Mouse (Mus musculus): ENCODE measurements around the gene Slc9a9.

Gene Slc9a9

GRCm38 (mm10) chr9:94732599-94733287 lies 63.0 kb downstream of the Slc9a9 start:
- DNase-seq (ENCODE audit: low read depth) = no peak

DNA sequence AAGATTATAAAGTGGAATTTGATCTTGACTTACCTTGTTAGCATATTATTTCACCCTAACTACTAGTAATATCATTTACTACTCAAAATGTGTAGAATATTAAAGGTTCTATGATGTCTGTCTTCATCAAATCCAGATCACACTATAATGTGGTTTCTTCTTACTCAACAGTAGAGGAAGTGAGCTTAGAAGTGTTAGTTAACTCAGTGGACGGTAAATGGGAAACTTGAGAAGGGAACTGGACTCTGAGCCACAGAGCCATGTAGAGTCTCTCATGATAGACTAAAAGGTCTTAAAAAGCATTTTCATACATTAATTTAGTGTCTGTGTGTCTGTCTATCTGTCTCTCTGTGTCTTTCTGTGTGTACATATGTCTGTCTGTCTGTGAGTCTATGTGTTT lies 64.6 kb downstream of the Slc9a9 start:
- DNase-seq (ENCODE audit: low read depth) = no peak

- no peak for DNase-seq (ENCODE audit: low read depth)
Measured at GRCm38 (mm10) chr9:94737226-94737625, 67.5 kb downstream of the Slc9a9 start.

- peak; percentile 32 for DNase-seq (ENCODE audit: low read depth)
Measured at GRCm38 (mm10) chr9:94738555-94739427, 69.1 kb downstream of the Slc9a9 start.

- no peak for DNase-seq (ENCODE audit: low read depth)
Measured at GRCm38 (mm10) chr9:94740841-94741240, 71.1 kb downstream of the Slc9a9 start.

GRCm38 (mm10) chr9:94743291-94743690 lies 73.6 kb downstream of the Slc9a9 start:
- no peak for DNase-seq (ENCODE audit: low read depth)

DNA sequence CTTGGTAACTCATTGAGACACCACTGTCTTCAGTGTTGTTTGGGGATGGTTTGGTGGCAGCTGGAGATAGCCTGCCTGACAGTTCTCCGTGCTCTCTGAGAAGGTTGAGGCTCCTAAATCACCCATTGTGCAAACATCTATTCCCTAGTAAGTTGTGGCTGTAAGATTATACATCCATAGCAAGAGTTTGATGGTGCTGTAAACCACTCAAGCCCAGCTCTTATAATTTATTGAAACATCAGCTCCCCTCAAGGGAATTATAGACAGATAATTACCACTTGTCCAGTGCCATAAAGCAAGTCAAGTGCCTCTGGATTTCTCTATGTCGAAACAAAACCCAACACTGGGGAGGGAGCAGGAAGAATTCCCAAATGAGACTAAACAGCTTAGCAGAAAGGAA lies 78.8 kb downstream of the Slc9a9 start:
- no peak for DNase-seq (ENCODE audit: low read depth)

DNA sequence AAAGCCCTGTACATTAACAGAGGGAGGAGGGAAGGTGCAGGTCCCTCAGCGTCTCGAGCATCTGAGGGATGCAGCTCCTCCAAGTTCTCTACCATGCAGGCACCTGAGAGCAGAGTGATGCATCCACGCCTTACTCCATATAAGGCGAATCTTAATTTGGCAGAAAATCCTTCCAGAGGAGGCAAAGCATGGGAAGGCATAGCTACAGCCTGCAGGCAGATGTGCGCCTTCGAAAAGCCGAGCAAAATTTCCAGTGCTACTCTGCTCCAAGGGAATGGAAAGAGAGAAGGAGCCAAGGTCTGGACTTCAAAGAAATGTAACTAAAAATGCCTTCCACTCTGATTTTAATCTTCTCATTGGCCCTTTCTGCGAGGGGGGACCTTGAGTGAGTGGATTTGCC lies 80.5 kb downstream of the Slc9a9 start:
- no peak for DNase-seq (ENCODE audit: low read depth)

GRCm38 (mm10) chr9:94750935-94751637 lies 81.4 kb downstream of the Slc9a9 start:
- DNase-seq (ENCODE audit: low read depth) = no peak

- DNase-seq (ENCODE audit: low read depth) = no peak
Measured at GRCm38 (mm10) chr9:94751638-94752021, 81.9 kb downstream of the Slc9a9 start.

- no peak for DNase-seq (ENCODE audit: low read depth)
Measured at GRCm38 (mm10) chr9:94752121-94752520, 82.4 kb downstream of the Slc9a9 start.

DNA sequence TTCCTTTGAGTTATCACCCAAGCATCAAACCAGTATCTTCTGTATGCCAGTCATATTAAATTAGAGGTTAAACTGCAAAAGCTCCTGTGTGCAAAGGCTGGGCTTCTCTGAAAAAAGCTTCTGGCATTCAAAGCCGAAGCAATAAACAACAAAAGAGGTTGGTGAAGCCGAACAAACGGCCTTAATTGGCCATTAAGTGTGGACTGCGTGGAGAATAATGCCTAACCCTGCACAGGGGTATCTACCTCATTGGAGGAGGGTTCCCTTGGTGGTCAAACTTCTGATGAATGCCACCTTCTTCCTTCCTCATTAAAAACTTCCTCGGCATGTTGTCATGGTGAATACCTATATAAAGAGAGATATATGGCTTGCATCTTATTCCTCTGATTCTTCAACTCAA lies 90.2 kb downstream of the Slc9a9 start:
- DNase-seq (ENCODE audit: low read depth) = no peak

DNA sequence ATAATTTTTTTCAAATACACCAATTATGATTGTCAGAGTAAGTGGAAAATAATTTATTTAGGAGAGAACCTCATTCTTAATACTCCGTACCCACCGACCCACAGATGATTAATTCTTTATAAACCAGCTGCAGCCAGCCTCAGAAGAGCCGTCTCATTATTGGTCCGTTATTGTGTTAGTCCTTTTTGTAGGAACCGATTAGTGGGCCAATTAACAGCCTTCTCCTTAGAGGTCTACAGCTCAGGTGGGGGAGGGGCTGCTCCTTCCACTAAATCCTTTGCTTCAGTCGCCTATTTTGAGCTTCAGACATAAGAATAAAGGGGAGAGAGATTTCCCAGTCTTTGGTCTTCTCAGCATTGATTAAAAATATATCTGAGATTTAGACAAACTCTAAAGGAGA lies 98.4 kb downstream of the Slc9a9 start:
- DNase-seq (ENCODE audit: low read depth) = no peak

DNA sequence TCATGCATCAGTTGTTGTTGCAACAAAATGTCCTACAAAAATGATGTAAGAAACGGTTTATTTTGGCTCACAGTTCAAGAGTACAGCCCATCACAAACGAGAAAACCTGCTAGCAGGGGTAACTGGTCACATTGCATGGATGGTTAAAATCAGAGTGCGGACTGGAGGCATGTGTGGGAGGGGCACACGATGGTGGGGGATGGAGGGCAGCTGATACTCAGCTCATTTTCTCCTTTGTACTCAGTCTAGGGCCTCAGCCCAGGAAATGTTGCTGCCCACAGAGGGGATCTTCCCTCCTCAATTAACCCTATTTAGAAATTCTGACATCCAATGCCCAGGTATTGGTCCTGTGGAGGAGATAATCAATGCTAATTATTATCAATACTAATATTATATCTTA lies 98.8 kb downstream of the Slc9a9 start:
- DNase-seq (ENCODE audit: low read depth) = no peak

GRCm38 (mm10) chr9:94773357-94773756 lies 103.6 kb downstream of the Slc9a9 start:
- DNase-seq (ENCODE audit: low read depth) = no peak

GRCm38 (mm10) chr9:94788261-94788660 lies 118.6 kb downstream of the Slc9a9 start:
- DNase-seq (ENCODE audit: low read depth) = no peak

DNA sequence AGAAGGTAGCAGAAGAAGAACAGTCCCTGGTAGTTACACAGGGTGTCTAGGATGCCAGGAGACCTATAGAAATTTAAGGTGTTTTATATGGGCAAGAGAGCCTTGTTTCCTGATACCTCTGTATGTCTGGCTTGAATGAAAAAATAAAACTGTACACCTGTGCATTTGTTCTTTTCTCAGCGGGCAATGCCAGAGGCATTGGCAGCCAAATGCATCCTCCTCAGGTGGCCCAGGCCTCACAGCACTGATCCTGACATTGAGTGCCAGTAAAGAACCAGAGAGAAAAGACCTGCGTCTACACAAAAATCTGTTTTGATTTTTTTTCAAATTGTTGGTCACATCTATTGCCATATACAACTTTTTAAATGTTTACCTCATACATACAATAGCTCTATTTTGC lies 121.3 kb downstream of the Slc9a9 start:
- DNase-seq (ENCODE audit: low read depth) = no peak

DNA sequence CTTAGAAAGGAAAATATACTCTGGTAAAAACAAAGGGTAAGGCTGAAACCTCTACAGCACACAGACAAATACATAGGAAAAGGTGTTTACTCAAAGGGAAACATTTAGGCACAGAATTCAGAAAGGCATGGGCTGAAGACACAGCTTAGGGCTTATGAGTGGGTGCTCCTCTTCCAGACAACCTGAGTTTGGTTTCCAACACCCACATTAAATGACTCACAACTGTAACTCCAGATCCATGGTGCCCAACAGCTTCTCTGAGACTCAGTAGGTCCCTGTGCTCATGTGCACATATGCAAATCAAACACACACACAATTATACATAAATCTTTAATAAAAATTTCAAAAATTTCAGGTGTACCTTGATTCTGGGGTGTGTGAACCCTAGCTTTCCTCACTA lies 133.4 kb downstream of the Slc9a9 start:
- DNase-seq (ENCODE audit: low read depth) = no peak

DNA sequence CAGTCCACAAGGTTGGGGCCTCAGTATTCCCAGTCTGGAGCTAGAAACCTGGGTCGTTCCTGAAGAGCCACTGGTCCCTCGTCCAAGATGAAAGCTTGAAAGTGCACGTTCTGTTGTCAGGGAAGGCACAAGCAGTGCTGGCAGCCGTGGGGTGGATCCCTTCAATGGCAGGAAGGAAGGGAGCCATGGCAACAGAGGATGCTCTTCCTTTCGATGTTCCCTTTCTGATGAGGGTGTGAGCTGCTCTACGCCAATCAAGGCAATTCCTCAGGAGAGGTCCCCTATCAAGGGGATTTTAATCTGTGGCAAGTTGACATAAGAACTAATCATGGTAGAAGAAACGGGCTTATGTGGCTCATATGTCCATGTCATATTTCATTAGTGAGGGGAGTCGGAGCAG lies 135.8 kb downstream of the Slc9a9 start:
- DNase-seq (ENCODE audit: low read depth) = no peak

GRCm38 (mm10) chr9:94815518-94815917 lies 145.8 kb downstream of the Slc9a9 start:
- DNase-seq (ENCODE audit: low read depth) = no peak

DNA sequence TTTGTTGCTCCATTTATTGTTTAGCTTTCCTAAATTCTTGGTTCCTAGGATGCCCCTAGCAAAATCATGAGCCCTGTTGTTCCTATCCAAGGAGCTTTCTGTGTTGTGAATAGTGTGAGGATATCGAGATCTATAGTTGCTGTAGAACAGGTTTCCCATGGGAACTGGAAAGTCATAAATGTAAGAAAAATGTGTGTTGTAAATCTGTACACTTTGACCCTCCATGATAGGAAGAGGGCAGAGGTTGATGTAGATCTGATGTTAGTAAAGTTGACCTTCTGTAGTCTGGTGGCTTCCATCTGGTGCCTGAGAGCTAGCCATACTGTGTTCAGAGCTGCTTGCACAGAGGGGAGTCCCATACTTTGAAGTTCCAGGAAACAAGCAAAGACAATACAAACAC lies 151.6 kb downstream of the Slc9a9 start:
- DNase-seq (ENCODE audit: low read depth) = no peak

- no peak for DNase-seq (ENCODE audit: low read depth)
Measured at GRCm38 (mm10) chr9:94833836-94834235, 164.1 kb downstream of the Slc9a9 start.

DNA sequence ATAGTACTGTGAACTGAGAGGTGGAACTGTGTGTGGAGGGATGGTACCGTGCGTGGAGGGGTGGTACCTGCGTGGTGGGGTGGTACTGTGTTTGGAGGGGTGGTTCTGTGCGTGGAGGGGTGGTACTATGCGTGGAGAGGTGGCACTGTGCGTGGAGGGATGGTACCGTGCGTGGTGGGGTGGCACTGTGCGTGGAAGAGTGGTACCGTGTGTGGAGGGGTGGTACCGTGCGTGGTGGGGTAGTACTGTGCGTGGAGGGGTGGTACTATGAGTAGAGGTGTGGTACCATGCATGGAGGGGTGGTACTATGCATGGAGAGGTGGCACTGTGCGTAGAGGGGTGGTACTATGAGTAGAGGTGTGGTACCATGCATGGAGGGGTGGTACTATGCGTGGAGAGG lies 167.7 kb downstream of the Slc9a9 start:
- DNase-seq (ENCODE audit: low read depth) = no peak

Measured in c-Kit-positive CD71-positive TER-119-negative erythroid progenitor cells, embryonic 14.5 days (primary cell).